Mouse (Mus musculus) embryonic facial prominence, embryonic 14.5 days (tissue): Measurements from ENCODE around the gene Dnah17. TPM values are rescaled to one million over a fixed set of nuclear protein-coding genes. Genes with fewer than 3 reads are reported as not detected.

Experiments used
- ATAC-seq: fragments of 200-750 bp; cut with Nextera tagmentation; 2 replicates; pipeline ENCODE4 v1.8.0; 2017; ENCODE audit warnings: low read depth, moderate number of reproducible peaks, moderate TSS enrichment
- DNase-seq: peaks from one replicate; pipeline ENCODE4 v3.0.0-alpha.2; 2015; ENCODE audit warnings: low spot score
- H3K27ac ChIP-seq: fragments of 300-500 bp; sonication (generic); replicated peaks from 2 replicates; pipeline ENCODE4 v1.5.1; 2014; ENCODE audit warnings: low read depth, mild to moderate bottlenecking, low read length, moderate library complexity
- H3K27me3 ChIP-seq: fragments of 300-500 bp; sonication (generic); replicated peaks from 2 replicates; pipeline ENCODE4 v1.6.1; 2014; ENCODE audit warnings: low read length; ENCODE audit not compliant: control insufficient read depth, insufficient read depth
- H3K36me3 ChIP-seq: fragments of 300-500 bp; sonication (generic); 2 replicates; pipeline ENCODE4 v1.6.1; 2014; ENCODE audit warnings: low read length, mixed read lengths; ENCODE audit not compliant: control insufficient read depth, insufficient read depth
- H3K4me1 ChIP-seq: fragments of 300-500 bp; sonication (generic); 2 replicates; pipeline ENCODE4 v1.6.1; 2014; ENCODE audit warnings: antibody characterized with exemption, low read length; ENCODE audit not compliant: control insufficient read depth, insufficient read depth
- H3K4me2 ChIP-seq: fragments of 300-500 bp; sonication (generic); 2 replicates; pipeline ENCODE4 v1.6.1; 2014; ENCODE audit warnings: low read depth, mild to moderate bottlenecking, low read length, moderate library complexity, mixed read lengths
- H3K4me3 ChIP-seq: fragments of 300-500 bp; sonication (generic); 2 replicates; pipeline ENCODE4 v1.5.1; 2014; ENCODE audit warnings: low read depth, mild to moderate bottlenecking, low read length
- H3K9ac ChIP-seq: fragments of 300-500 bp; sonication (generic); 2 replicates; pipeline ENCODE4 v1.6.1; 2014; ENCODE audit warnings: low read depth, mild to moderate bottlenecking, low read length, moderate library complexity, mixed read lengths
- H3K9me3 ChIP-seq: fragments of 300-500 bp; sonication (generic); 2 replicates; pipeline ENCODE4 v1.6.1; 2016; ENCODE audit warnings: low read length; ENCODE audit not compliant: control insufficient read depth
- WGBS: fragments of 180-500 bp; shearing (Covaris S2); extraction: QIAGEN DNeasy Blood & Tissue Kit; methylation state at CpG from one replicate; pipeline ENCODE4 v1.1.7; 2014; 5-methylcytosine and 5-hydroxymethylcytosine counted together
- polyA plus RNA-seq: library from polyadenylated mRNA; unstranded; fragments of >200 nt; fragmentation: Nextera tagmentation; extraction: Ambion mirVana; gene quantifications from 2 replicates; pipeline ENCODE4 v1.2.1, GENCODE M21; 2014

The Dnah17 gene
- polyA plus RNA-seq, 1 experiment from 2014 or later: 0.06 TPM

GRCm38 (mm10) chr11:118043293-118043907 is 87.0 kb downstream of the Dnah17 start:
- peak; percentile 67 for DNase-seq
- WGBS: 52% methylated on average over 14 of the region's 14 CpGs
- no peak overlapping the region for H3K9ac ChIP-seq

GRCm38 (mm10) chr11:118042791-118043190 is 87.6 kb downstream of the Dnah17 start:
- H3K4me2 ChIP-seq: no peak overlapping the region
- peaks cover 3% of the 10 kb centered on the region; the same call in 1 of the 2 replicates for H3K4me1 ChIP-seq

More at GRCm38 (mm10) chr11:118043293-118043907, 87.0 kb downstream of the Dnah17 start:
- Histone ChIP-seq H3K27ac (no peak overlapping the region), H3K4me1 (peaks cover 3% of the 10 kb centered on the region; the same call in 1 of the 2 replicates), H3K27me3 (no peaks in the 10 kb centered on the region), H3K36me3 (no peaks in the 10 kb centered on the region), H3K9me3 (no peaks in the 10 kb centered on the region), H3K4me3 (no peak overlapping the region), H3K4me2 (no peak overlapping the region)
- ATAC-seq: peak; percentile 58; the same call in 1 of the 2 replicates

GRCm38 (mm10) chr11:118035068-118035467 is 95.4 kb downstream of the Dnah17 start:
- no peaks in the 10 kb centered on the region for H3K27me3 ChIP-seq
- no peak overlapping the region for H3K4me2 ChIP-seq
- ATAC-seq (no peak), DNase-seq (no peak)
- no peak overlapping the region for H3K9ac ChIP-seq
- 0 out of 2 replicates have a peak, but pooled peaks cover 6% of the 10 kb centered on the region for H3K9me3 ChIP-seq
- H3K36me3 ChIP-seq: no peaks in the 10 kb centered on the region
- WGBS: 78% methylated on average over 9 of the region's 9 CpGs
- H3K4me3 ChIP-seq: no peak overlapping the region
- H3K27ac ChIP-seq: no peak overlapping the region
- H3K4me1 ChIP-seq: no peaks in the 10 kb centered on the region

More at GRCm38 (mm10) chr11:118042791-118043190, 87.6 kb downstream of the Dnah17 start:
- Histone ChIP-seq H3K27me3 (no peaks in the 10 kb centered on the region), H3K4me3 (no peak overlapping the region), H3K9ac (no peak overlapping the region), H3K36me3 (no peaks in the 10 kb centered on the region), H3K27ac (no peak overlapping the region), H3K9me3 (no peaks in the 10 kb centered on the region)
- DNase-seq (no peak), ATAC-seq (no peak)
- 88% methylated on average over 9 of the region's 9 CpGs for WGBS

GRCm38 (mm10) chr11:118034395-118034794 is 96.0 kb downstream of the Dnah17 start:
- WGBS: 83% methylated on average over 12 of the region's 13 CpGs
- Histone ChIP-seq H3K4me3 (no peak overlapping the region), H3K27ac (no peak overlapping the region), H3K4me1 (no peaks in the 10 kb centered on the region), H3K27me3 (no peaks in the 10 kb centered on the region), H3K9ac (no peak overlapping the region), H3K9me3 (0 out of 2 replicates have a peak, but pooled peaks cover 6% of the 10 kb centered on the region), H3K4me2 (no peak overlapping the region), H3K36me3 (no peaks in the 10 kb centered on the region)
- no peak for DNase-seq
- ATAC-seq: no peak

GRCm38 (mm10) chr11:118031134-118031533 is 99.3 kb downstream of the Dnah17 start:
- H3K4me2 ChIP-seq: no peak overlapping the region
- DNase-seq: no peak
- ATAC-seq: no peak
- no peak overlapping the region for H3K27ac ChIP-seq
- H3K9ac ChIP-seq: no peak overlapping the region
- 0 out of 2 replicates have a peak, but pooled peaks cover 6% of the 10 kb centered on the region for H3K9me3 ChIP-seq
- H3K4me1 ChIP-seq: no peaks in the 10 kb centered on the region
- no peaks in the 10 kb centered on the region for H3K27me3 ChIP-seq
- H3K36me3 ChIP-seq: no peaks in the 10 kb centered on the region
- 94% methylated on average over 9 of the region's 9 CpGs for WGBS
- no peak overlapping the region for H3K4me3 ChIP-seq

- 82% methylated on average over 6 of the region's 6 CpGs for WGBS
- ATAC-seq (no peak), DNase-seq (no peak)
- Histone ChIP-seq H3K9me3 (0 out of 2 replicates have a peak, but pooled peaks cover 6% of the 10 kb centered on the region), H3K4me1 (no peaks in the 10 kb centered on the region), H3K4me3 (no peak overlapping the region), H3K27me3 (no peaks in the 10 kb centered on the region), H3K9ac (no peak overlapping the region), H3K4me2 (no peak overlapping the region), H3K27ac (no peak overlapping the region; the same call in 1 of the 2 replicates), H3K36me3 (peaks cover 17% of the 10 kb centered on the region)
Observed at GRCm38 (mm10) chr11:118029170-118029569, 101.3 kb downstream of the Dnah17 start.

- Histone ChIP-seq H3K9ac (no peak overlapping the region), H3K4me1 (no peaks in the 10 kb centered on the region), H3K36me3 (peaks cover 46% of the 10 kb centered on the region), H3K4me3 (no peak overlapping the region), H3K27me3 (no peaks in the 10 kb centered on the region), H3K27ac (no peak overlapping the region), H3K9me3 (no peaks in the 10 kb centered on the region), H3K4me2 (no peak overlapping the region)
- WGBS: no CpG with 5 or more reads among the region's 2 CpGs
- ATAC-seq (no peak), DNase-seq (no peak)
Observed at GRCm38 (mm10) chr11:118024111-118024510, 106.3 kb downstream of the Dnah17 start.

- Histone ChIP-seq H3K4me1 (no peaks in the 10 kb centered on the region), H3K27me3 (no peaks in the 10 kb centered on the region), H3K9me3 (no peaks in the 10 kb centered on the region), H3K4me2 (no peak overlapping the region), H3K9ac (no peak overlapping the region), H3K4me3 (no peak overlapping the region), H3K36me3 (peaks cover 53% of the 10 kb centered on the region), H3K27ac (no peak overlapping the region)
- WGBS: 88% methylated on average over 7 of the region's 7 CpGs
- no peak for ATAC-seq
- DNase-seq: no peak
Observed at GRCm38 (mm10) chr11:118023475-118023874, 107.0 kb downstream of the Dnah17 start.

- no peaks in the 10 kb centered on the region for H3K27me3 ChIP-seq
- peaks cover 61% of the 10 kb centered on the region for H3K36me3 ChIP-seq
- no peak overlapping the region for H3K27ac ChIP-seq
- H3K9ac ChIP-seq: no peak overlapping the region
- 40% methylated on average over 1 of the region's 1 CpGs for WGBS
- H3K4me1 ChIP-seq: no peaks in the 10 kb centered on the region
- ATAC-seq (peak; percentile 66; the same call in 1 of the 2 replicates), DNase-seq (peak; percentile 67)
- H3K4me2 ChIP-seq: no peak overlapping the region
- H3K9me3 ChIP-seq: 0 out of 2 replicates have a peak, but pooled peaks cover 5% of the 10 kb centered on the region
- no peak overlapping the region for H3K4me3 ChIP-seq
Observed at GRCm38 (mm10) chr11:118021806-118022205, 108.6 kb downstream of the Dnah17 start.
